24 mouse cellular contexts compared by ENCODE assay signal in the genomic region with DNA sequence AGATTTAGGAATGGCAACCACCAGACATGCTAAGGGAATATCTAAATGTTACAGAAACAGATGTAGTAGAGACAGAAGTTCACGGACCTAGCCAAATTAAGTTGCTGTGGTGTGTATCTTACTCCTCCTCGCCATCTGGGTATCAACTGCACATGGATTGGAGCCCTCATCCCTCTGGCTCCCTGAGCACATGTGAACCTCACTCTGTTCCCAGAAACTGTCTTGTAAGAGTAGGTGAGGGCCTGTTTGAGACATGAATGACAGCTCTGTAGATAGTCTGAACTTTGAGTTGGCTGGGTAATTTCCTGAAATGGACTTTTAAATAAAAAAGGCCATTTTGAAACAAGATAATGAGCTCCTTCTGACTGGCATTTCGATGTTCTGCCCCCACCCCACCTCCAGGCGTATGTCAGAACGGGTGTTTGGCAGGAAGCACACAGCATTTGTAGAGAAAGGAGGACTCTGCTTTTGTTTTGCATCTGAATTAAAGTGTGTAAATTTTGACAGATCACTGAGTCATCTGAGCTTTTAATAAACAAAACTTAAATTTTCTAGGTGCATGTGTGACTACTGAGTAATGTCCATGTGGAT.
DNase-seq lines count a peak whose midpoint lies in the region; ATAC-seq and TF ChIP-seq lines count a peak whose summit lies in the region.
"Had no signal": no experiment of that assay in that cellular context is flagged by ENCODE, and none has a peak within 500 bp of the region (broad histone marks: within the 10 kb centered on the region; RNA-seq: fewer than 3 reads in every experiment).

No protein-coding gene starts in this region.

- peak overlapping the region; percentile 59 for H3K27ac ChIP-seq in left cerebral cortex, adult 2 months
- H3K27ac ChIP-seq: embryonic facial prominence, embryonic 12.5 days; forebrain, embryonic 15.5 days; kidney, postnatal 0 days; limb, embryonic 15.5 days; midbrain, embryonic 15.5 days had no signal

- intact Hi-C loops in left cerebral cortex, adult 2 months (cut with DNase I), result loop anchor here (10.0 kb wide), 1 partner anchor 214 kb away; a partner anchor contains a TSS

- TF ChIP-seq CTCF in left cerebral cortex, adult 2 months (IDR thresholded peaks at IDR 0.05), result no peak

- ATAC-seq in megakaryocyte progenitor cell, adult 5-6 weeks (replicated peaks; ENCODE audit: poor library complexity), result no peak
- ATAC-seq: forebrain, embryonic 15.5 days; hindbrain, embryonic 16.5 days; lung, postnatal 0 days; midbrain, embryonic 15.5 days had no signal

- peak; percentile 50 to 53 for DNase-seq in right cerebral cortex, adult 2 months (ENCODE audit: low spot score in 2 of 2)
- DNase-seq in right cerebral cortex, postnatal 14 days, result no peak
- peak; percentile 76 to 88 for DNase-seq in layer of hippocampus, adult 18-20 months (ENCODE audit: low spot score in 2 of 2)
- DNase-seq in left cerebral cortex, adult 2 months (ENCODE audit: extremely low spot score in 1 of 2, low spot score in 2 of 2), result peak; percentile 21 to 54
- DNase-seq in telencephalon, adult 2 months (ENCODE audit: low read depth, low spot score), result peak; percentile 65
- DNase-seq in kidney, postnatal 4 days, result no peak
- DNase-seq in urinary bladder, postnatal 10 days (ENCODE audit: low spot score), result no peak
- DNase-seq: cerebellum, adult 9-10 months; heart, adult 18-20 months; heart, postnatal 36 days; kidney, adult 18-20 months; spleen, adult 18-20 months; thymus, adult 18-20 months; thymus, postnatal 4 days had no signal

- no peak overlapping the region for H3K4me3 ChIP-seq in left cerebral cortex, adult 2 months
- H3K4me3 ChIP-seq: embryonic facial prominence, embryonic 12.5 days; erythroblast, embryonic 14.5 days; forebrain, embryonic 15.5 days; limb, embryonic 15.5 days; midbrain, embryonic 15.5 days; myocyte had no signal

Comparison
In these comparisons a context has a peak if more than half of its experiments do, and no peak if none do; other contexts are left out.
1. DNase-seq: peak in right cerebral cortex, adult 2 months (2 of 2), layer of hippocampus, adult 18-20 months (2 of 2), left cerebral cortex, adult 2 months (2 of 2) and telencephalon, adult 2 months (single experiment); none in right cerebral cortex, postnatal 14 days (single experiment), kidney, postnatal 4 days (0 of 2) and urinary bladder, postnatal 10 days (single experiment).